Mouse (Mus musculus): ENCODE measurements around the gene Pacsin2. TPM values are rescaled to one million over a fixed set of nuclear protein-coding genes. Genes with fewer than 3 reads are reported as not detected.

Gene Pacsin2
- polyA plus RNA-seq, 1 experiment, result 62.0 TPM

DNA sequence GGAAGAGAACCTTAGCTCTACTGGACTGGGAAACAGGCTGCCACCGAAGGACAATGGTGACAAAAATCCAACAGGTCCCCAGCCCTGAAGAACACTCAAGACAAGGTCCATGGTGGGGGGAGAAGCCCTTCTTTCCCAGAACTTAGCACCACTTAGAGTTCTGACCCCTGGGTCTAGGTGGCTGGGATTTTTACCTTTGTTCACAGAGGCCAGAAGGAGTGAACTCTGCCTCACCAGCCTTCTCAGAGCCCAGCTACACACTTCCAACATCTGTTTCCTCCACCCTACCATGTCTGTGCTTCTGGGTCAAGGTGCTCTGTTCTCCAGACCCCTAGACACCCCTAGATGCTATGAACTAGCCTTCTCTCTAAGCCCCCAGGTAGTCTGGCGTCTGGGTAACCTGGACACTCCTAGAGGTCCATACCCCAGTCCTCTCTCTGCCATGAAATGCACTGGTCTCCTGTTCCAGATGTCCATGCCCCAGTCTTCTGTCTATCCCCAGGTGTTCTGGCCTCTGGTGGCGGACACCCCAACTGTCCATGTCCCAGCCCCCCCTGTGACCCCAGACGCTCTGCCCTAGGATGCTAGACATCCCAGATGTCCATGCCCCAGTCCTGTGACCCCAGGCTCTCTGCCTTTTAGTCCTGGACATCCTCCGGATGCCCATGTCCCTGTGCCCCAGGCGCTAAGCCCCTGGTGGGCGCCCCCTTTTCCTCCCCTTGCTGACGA lies 115.0 kb downstream of the Pacsin2 start:
- TF ChIP-seq POLR2A (IDR thresholded peaks at IDR 0.05; ENCODE audit: low read depth, low read length) (no peak; the same call in 1 of the 2 replicates), CTCF (IDR thresholded peaks at IDR 0.05; ENCODE audit: borderline replicate concordance, insufficient read depth, low read length) (no peak)
- Histone ChIP-seq H3K27ac (ENCODE audit: insufficient read depth, low read length) (no peak overlapping the region), H3K4me3 (ENCODE audit: insufficient read depth, low read length) (peak overlapping the region; percentile 84)

DNA sequence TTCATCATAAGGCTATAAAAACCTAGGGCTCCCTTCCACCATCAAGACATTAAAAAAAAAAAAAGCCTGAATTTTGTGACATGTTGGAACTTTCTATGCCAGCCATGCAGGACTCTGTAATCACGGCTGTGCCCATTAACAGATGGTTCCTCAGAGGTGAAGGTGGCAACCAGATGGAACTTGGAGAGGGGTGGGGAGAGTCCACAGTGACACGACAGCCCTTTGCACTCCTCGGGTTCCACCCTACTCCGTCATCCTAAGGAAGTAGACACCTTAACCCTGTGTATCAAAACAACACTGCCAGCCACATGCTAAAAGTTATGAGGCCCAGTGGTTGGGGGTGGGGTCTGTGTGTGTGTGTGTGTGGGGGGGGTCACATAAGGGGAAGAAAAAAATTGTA lies 115.7 kb downstream of the Pacsin2 start:
- H3K4me3 ChIP-seq (ENCODE audit: insufficient read depth, low read length), result peak overlapping the region; percentile 84
- TF ChIP-seq CTCF (IDR thresholded peaks at IDR 0.05; ENCODE audit: borderline replicate concordance, insufficient read depth, low read length) (no peak), POLR2A (IDR thresholded peaks at IDR 0.05; ENCODE audit: low read depth, low read length) (no peak)
- peaks cover 12% of the 10 kb centered on the region for H3K4me1 ChIP-seq (ENCODE audit: control insufficient read depth, insufficient read depth, low read length)
- H3K27ac ChIP-seq (ENCODE audit: insufficient read depth, low read length), result no peak overlapping the region

More for the DNA sequence above, 115.0 kb downstream of the Pacsin2 start:
- H3K4me1 ChIP-seq (ENCODE audit: control insufficient read depth, insufficient read depth, low read length), result peaks cover 8% of the 10 kb centered on the region

DNA sequence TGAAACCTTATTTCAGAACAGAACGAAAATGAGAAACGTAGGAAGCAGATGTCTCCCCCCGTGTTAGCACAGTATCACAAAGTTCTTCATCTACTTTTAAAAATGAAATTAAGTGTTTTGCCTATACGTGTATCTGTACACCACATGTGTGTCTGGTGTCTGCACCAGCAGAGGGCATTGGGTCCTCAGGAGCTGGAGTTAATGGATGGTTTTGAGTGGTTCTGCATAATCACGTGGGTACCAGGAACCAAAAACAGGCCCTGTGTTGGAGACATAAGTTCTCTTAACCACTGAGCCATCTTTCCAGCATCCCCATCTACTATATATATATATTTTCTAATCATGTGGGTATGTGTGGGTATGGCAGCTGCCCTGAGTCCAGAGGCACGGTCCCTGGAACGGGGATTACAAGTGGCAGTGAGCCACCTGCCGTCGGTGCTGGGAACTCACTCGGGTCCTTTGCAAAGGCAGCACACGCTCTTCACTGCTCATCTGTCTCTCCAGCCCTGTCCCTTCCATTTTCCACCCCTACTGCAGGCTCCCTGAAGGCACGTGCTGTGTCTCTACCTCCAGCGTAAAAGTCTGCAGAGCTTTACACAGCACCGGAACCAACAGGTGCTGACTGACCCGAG lies 118.4 kb downstream of the Pacsin2 start:
- Histone ChIP-seq H3K4me3 (ENCODE audit: insufficient read depth, low read length) (no peak overlapping the region), H3K4me1 (ENCODE audit: control insufficient read depth, insufficient read depth, low read length) (peaks cover 12% of the 10 kb centered on the region), H3K27ac (ENCODE audit: insufficient read depth, low read length) (no peak overlapping the region)
- TF ChIP-seq CTCF (IDR thresholded peaks at IDR 0.05; ENCODE audit: borderline replicate concordance, insufficient read depth, low read length), result no peak
- no peak for TF ChIP-seq POLR2A (IDR thresholded peaks at IDR 0.05; ENCODE audit: low read depth, low read length)

DNA sequence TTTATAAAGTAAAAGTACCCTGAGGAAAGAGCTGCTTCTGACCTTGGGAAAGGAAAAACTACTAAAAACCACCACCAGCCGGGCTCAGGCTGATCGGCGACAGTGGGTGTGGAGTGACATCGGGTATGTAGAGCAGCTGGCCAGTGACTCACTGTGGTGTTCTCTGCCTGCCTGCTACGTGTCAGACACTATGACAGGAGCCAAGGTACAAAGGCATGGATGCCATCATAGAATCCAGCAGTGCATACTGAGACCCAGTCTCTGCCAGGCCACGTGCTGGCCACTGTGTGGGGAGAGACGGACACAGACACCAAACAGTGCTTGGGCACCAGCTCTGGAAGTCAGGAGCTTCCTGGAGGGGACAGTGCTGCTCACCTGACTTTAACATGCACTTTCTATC lies 119.5 kb downstream of the Pacsin2 start:
- Histone ChIP-seq H3K4me1 (ENCODE audit: control insufficient read depth, insufficient read depth, low read length) (peaks cover 12% of the 10 kb centered on the region), H3K27ac (ENCODE audit: insufficient read depth, low read length) (peak overlapping the region; percentile 21; the same call in 1 of the 2 replicates), H3K4me3 (ENCODE audit: insufficient read depth, low read length) (no peak overlapping the region)
- TF ChIP-seq POLR2A (IDR thresholded peaks at IDR 0.05; ENCODE audit: low read depth, low read length), result no peak
- no peak for TF ChIP-seq CTCF (IDR thresholded peaks at IDR 0.05; ENCODE audit: borderline replicate concordance, insufficient read depth, low read length)

DNA sequence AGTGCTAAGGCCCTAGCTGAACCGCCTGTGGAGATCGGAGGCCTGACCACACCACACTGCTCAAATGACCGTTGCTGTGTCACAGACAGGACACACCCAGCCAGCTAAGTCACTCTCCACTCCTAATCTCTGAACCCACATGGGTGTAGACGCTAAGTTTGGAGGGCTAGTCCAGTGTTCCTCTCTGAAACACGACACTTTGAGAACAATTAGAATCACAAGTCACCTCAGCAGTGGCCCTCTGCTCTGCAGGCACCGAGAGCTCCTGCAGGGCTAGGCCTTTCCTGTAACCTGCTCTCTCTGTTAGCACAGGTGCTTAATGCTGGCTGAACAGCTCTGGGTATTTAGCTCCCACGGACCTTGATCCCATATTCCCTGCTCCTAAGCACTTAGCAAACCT lies 120.2 kb downstream of the Pacsin2 start:
- H3K4me1 ChIP-seq (ENCODE audit: control insufficient read depth, insufficient read depth, low read length), result peaks cover 12% of the 10 kb centered on the region
- TF ChIP-seq POLR2A (IDR thresholded peaks at IDR 0.05; ENCODE audit: low read depth, low read length), result no peak
- TF ChIP-seq CTCF (IDR thresholded peaks at IDR 0.05; ENCODE audit: borderline replicate concordance, insufficient read depth, low read length), result no peak
- no peak overlapping the region for H3K4me3 ChIP-seq (ENCODE audit: insufficient read depth, low read length)
- H3K27ac ChIP-seq (ENCODE audit: insufficient read depth, low read length), result peak overlapping the region; percentile 21; the same call in 1 of the 2 replicates

DNA sequence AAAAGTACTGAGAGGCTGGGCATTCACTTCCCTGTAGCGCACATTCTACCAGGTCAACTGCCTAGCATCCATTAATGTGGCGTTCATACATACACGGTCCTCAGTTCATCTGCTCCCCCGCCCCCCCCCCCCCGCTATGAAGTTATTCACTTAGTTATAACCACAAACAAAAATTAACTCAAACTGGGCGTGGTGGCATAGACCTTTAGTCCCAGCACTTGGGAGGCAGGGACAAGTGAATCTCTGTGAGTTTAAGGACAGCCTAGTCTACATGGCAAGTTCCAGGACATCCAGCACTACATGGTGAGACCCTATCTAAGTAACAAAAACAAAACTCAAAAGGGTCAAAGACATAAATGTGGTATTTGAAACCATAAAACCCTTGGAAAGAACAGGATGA lies 125.5 kb downstream of the Pacsin2 start:
- peaks cover 2% of the 10 kb centered on the region; the same call in 1 of the 2 replicates for H3K4me1 ChIP-seq (ENCODE audit: control insufficient read depth, insufficient read depth, low read length)
- H3K27ac ChIP-seq (ENCODE audit: insufficient read depth, low read length), result no peak overlapping the region
- TF ChIP-seq POLR2A (IDR thresholded peaks at IDR 0.05; ENCODE audit: low read depth, low read length), result no peak
- no peak for TF ChIP-seq CTCF (IDR thresholded peaks at IDR 0.05; ENCODE audit: borderline replicate concordance, insufficient read depth, low read length)
- H3K4me3 ChIP-seq (ENCODE audit: insufficient read depth, low read length), result no peak overlapping the region

DNA sequence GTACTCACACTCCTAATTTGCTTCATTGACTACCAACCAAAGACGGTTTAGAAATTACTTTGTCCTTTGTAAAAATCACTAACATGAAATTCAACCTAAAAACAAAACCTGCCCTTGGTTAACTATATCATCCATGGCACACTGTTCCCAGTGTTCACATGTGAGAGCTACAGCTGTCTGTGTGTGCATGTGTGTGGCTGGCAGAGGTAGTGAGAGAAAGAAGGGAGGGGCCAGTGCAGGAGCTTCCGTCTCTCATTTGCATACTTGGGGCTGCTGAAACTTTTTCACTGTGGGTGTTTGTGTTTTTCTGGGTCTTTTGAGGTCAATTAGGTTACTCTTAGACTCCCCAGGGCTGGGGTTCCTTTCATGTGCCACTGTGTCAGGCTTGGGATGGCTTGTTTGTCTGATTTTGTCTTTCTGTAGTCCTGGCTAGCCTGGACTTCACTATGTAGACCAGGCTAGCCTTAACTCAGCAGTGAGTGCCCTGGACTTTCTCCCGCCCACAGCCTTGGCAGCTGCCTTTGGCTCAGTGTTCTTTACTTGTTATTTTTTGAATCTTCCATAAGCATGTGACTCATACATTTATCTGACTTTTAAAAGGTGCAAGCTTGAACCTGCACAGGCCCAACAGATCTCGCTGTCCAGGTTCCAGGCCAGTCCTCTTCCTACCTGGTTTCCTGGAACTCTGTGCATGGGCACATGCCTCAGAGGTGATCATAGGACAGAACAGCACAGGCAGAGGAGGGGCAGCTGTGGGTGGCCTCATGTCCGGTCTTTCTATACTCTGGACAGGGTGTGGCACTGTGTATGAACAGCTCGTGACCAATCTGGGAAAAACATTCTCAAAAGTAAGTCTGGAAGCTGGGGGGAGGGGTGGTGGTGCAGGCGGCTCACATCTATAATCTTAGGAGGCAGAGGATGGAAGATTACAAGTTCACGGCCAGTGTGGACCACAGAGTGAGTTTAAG lies 126.2 kb downstream of the Pacsin2 start:
- H3K4me3 ChIP-seq (ENCODE audit: insufficient read depth, low read length), result no peak overlapping the region
- H3K4me1 ChIP-seq (ENCODE audit: control insufficient read depth, insufficient read depth, low read length), result peaks cover 2% of the 10 kb centered on the region; the same call in 1 of the 2 replicates
- TF ChIP-seq CTCF (IDR thresholded peaks at IDR 0.05; ENCODE audit: borderline replicate concordance, insufficient read depth, low read length) (no peak), POLR2A (IDR thresholded peaks at IDR 0.05; ENCODE audit: low read depth, low read length) (no peak)
- H3K27ac ChIP-seq (ENCODE audit: insufficient read depth, low read length), result no peak overlapping the region

DNA sequence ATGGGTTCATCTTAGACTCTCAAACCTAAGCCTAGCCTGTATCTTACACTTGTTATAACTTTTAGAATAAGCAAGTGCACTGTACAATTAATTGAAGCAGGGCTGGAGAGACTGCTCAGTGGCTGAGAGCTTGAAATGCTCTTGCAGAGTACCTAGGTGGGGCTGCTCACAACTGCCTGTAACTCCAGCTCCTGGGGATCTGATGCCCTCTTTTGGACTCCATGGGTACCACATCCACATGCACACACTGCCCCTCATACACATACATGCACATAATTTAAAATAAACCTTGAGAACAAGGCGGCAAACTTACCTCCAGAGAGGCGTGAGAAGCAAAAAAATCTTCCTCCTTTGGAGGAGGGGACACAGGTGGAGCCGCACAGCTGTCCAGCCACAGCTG lies 132.0 kb downstream of the Pacsin2 start:
- H3K4me1 ChIP-seq (ENCODE audit: control insufficient read depth, insufficient read depth, low read length), result no peaks in the 10 kb centered on the region
- no peak overlapping the region for H3K27ac ChIP-seq (ENCODE audit: insufficient read depth, low read length)
- H3K4me3 ChIP-seq (ENCODE audit: insufficient read depth, low read length), result no peak overlapping the region
- no peak for TF ChIP-seq POLR2A (IDR thresholded peaks at IDR 0.05; ENCODE audit: low read depth, low read length)
- no peak for TF ChIP-seq CTCF (IDR thresholded peaks at IDR 0.05; ENCODE audit: borderline replicate concordance, insufficient read depth, low read length)

DNA sequence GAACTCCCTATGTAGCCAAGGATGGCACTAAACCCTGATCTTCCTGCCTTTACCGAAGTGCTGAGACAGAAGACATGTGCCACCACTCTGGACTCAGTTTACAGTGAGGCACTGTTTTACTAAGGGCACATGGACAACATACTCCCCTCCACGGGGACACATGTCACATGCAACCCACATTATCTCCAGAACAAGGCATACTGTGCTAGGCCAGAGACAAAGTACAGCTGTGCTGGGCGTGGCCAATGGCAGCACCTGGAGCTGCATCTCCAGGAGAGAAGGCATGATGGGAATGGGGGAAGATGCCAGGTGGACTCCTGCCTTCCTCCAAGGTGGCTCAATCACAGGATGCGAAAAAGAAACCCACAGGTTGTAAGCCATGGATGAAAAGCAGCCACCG lies 135.5 kb downstream of the Pacsin2 start:
- H3K4me1 ChIP-seq (ENCODE audit: control insufficient read depth, insufficient read depth, low read length), result no peaks in the 10 kb centered on the region
- no peak overlapping the region for H3K4me3 ChIP-seq (ENCODE audit: insufficient read depth, low read length)
- TF ChIP-seq CTCF (IDR thresholded peaks at IDR 0.05; ENCODE audit: borderline replicate concordance, insufficient read depth, low read length) (no peak), POLR2A (IDR thresholded peaks at IDR 0.05; ENCODE audit: low read depth, low read length) (no peak)
- H3K27ac ChIP-seq (ENCODE audit: insufficient read depth, low read length), result no peak overlapping the region

Other genes starting within 250 kb of the Pacsin2 start
- 10.5 and 14.0 TPM in 2 replicates for gene A4galt, start 212.8 kb downstream of the Pacsin2 start, polyA plus RNA-seq (2011; ENCODE audit: insufficient read length, low read depth, missing spikeins)
- gene Arfgap3, start 114.4 kb downstream of the Pacsin2 start, polyA plus RNA-seq (2011; ENCODE audit: insufficient read length, low read depth, missing spikeins), result 51.9 and 55.2 TPM in 2 replicates
- gene Ttll1, start 46.3 kb upstream of the Pacsin2 start, polyA plus RNA-seq (2011; ENCODE audit: insufficient read length, low read depth, missing spikeins), result 12.3 and 18.2 TPM in 2 replicates
- gene Bik, start 62.3 kb upstream of the Pacsin2 start, polyA plus RNA-seq (2011; ENCODE audit: insufficient read length, low read depth, missing spikeins), result not detected in 2 replicates
- gene Tspo, start 99.0 kb upstream of the Pacsin2 start, polyA plus RNA-seq (2011; ENCODE audit: insufficient read length, low read depth, missing spikeins), result 123 and 179 TPM in 2 replicates
- 17.5 and 18.6 TPM in 2 replicates for gene Mcat, start 99.2 kb upstream of the Pacsin2 start, polyA plus RNA-seq (2011; ENCODE audit: insufficient read length, low read depth, missing spikeins)
- 26.1 and 34.6 TPM in 2 replicates for gene Ttll12, start 130.6 kb upstream of the Pacsin2 start, polyA plus RNA-seq (2011; ENCODE audit: insufficient read length, low read depth, missing spikeins)

Data from embryonic fibroblast, embryonic 13.5 days (primary cell).